Mouse (Mus musculus): Measurements from ENCODE around the gene Mmp9. TPM values are rescaled to one million over a fixed set of nuclear protein-coding genes. Genes with fewer than 3 reads are reported as not detected.

The Mmp9 gene
- polyA plus RNA-seq, 1 experiment from 2014 or later, result 0.42 TPM

GRCm38 (mm10) chr2:164901380-164901779, 39.2 kb upstream of the Mmp9 start:
- H3K4me1 ChIP-seq (replicated peaks), result no peaks in the 10 kb centered on the region
- no peak overlapping the region for H3K4me2 ChIP-seq
- no peak for ATAC-seq (ENCODE audit: insufficient number of reproducible peaks, low FRiP score)
- H3K36me3 ChIP-seq, result peaks cover 99% of the 10 kb centered on the region
- H3K9ac ChIP-seq, result no peak overlapping the region
- WGBS, result 90% methylated on average over 13 of the region's 13 CpGs
- peaks cover 5% of the 10 kb centered on the region for H3K9me3 ChIP-seq (replicated peaks)
- no peaks in the 10 kb centered on the region for H3K27me3 ChIP-seq (replicated peaks)
- H3K27ac ChIP-seq (ENCODE audit: poor library complexity, severe bottlenecking), result no peak overlapping the region
- H3K4me3 ChIP-seq, result no peak overlapping the region

GRCm38 (mm10) chr2:164903496-164903895, 37.1 kb upstream of the Mmp9 start:
- Histone ChIP-seq H3K4me2 (no peak overlapping the region), H3K9me3 (replicated peaks) (peaks cover 8% of the 10 kb centered on the region), H3K27me3 (replicated peaks) (no peaks in the 10 kb centered on the region), H3K9ac (no peak overlapping the region), H3K4me1 (replicated peaks) (no peaks in the 10 kb centered on the region), H3K4me3 (no peak overlapping the region), H3K27ac (ENCODE audit: poor library complexity, severe bottlenecking) (no peak overlapping the region), H3K36me3 (peaks cover 100% of the 10 kb centered on the region)
- WGBS, result 67% methylated on average over 1 of the region's 1 CpGs
- no peak for ATAC-seq (ENCODE audit: insufficient number of reproducible peaks, low FRiP score)

- Histone ChIP-seq H3K27me3 (replicated peaks) (no peaks in the 10 kb centered on the region), H3K4me1 (replicated peaks) (peaks cover 14% of the 10 kb centered on the region), H3K36me3 (peaks cover 84% of the 10 kb centered on the region), H3K9me3 (replicated peaks) (peaks cover 8% of the 10 kb centered on the region), H3K27ac (ENCODE audit: poor library complexity, severe bottlenecking) (no peak overlapping the region), H3K4me3 (no peak overlapping the region), H3K4me2 (no peak overlapping the region), H3K9ac (no peak overlapping the region)
- 96% methylated on average over 4 of the region's 4 CpGs for WGBS
- no peak for ATAC-seq (ENCODE audit: insufficient number of reproducible peaks, low FRiP score)
Measured at GRCm38 (mm10) chr2:164906071-164906470, 34.5 kb upstream of the Mmp9 start.

GRCm38 (mm10) chr2:164907511-164907910, 33.1 kb upstream of the Mmp9 start:
- H3K4me3 ChIP-seq, result no peak overlapping the region
- H3K27me3 ChIP-seq (replicated peaks), result no peaks in the 10 kb centered on the region
- WGBS, result 96% methylated on average over 12 of the region's 12 CpGs
- H3K4me2 ChIP-seq, result no peak overlapping the region
- peaks cover 70% of the 10 kb centered on the region for H3K36me3 ChIP-seq
- peaks cover 8% of the 10 kb centered on the region for H3K9me3 ChIP-seq (replicated peaks)
- H3K9ac ChIP-seq, result no peak overlapping the region
- no peak for ATAC-seq (ENCODE audit: insufficient number of reproducible peaks, low FRiP score)
- H3K4me1 ChIP-seq (replicated peaks), result peaks cover 19% of the 10 kb centered on the region
- H3K27ac ChIP-seq (ENCODE audit: poor library complexity, severe bottlenecking), result no peak overlapping the region

GRCm38 (mm10) chr2:164908011-164908410, 32.6 kb upstream of the Mmp9 start:
- no peak overlapping the region for H3K27ac ChIP-seq (ENCODE audit: poor library complexity, severe bottlenecking)
- no peak overlapping the region for H3K9ac ChIP-seq
- 94% methylated on average over 5 of the region's 5 CpGs for WGBS
- H3K4me1 ChIP-seq (replicated peaks), result peaks cover 20% of the 10 kb centered on the region
- no peak for ATAC-seq (ENCODE audit: insufficient number of reproducible peaks, low FRiP score)
- no peak overlapping the region for H3K4me2 ChIP-seq
- no peaks in the 10 kb centered on the region for H3K27me3 ChIP-seq (replicated peaks)
- H3K9me3 ChIP-seq (replicated peaks), result peaks cover 8% of the 10 kb centered on the region
- H3K4me3 ChIP-seq, result no peak overlapping the region
- peaks cover 64% of the 10 kb centered on the region for H3K36me3 ChIP-seq

- no peak for ATAC-seq (ENCODE audit: insufficient number of reproducible peaks, low FRiP score)
- Histone ChIP-seq H3K9me3 (replicated peaks) (peaks cover 8% of the 10 kb centered on the region), H3K4me3 (no peak overlapping the region), H3K27ac (ENCODE audit: poor library complexity, severe bottlenecking) (no peak overlapping the region), H3K36me3 (peaks cover 58% of the 10 kb centered on the region), H3K9ac (peak overlapping the region; percentile 16; the same call in 1 of the 2 replicates), H3K27me3 (replicated peaks) (no peaks in the 10 kb centered on the region), H3K4me2 (peak overlapping the region; percentile 86), H3K4me1 (replicated peaks) (peaks cover 25% of the 10 kb centered on the region)
- WGBS, result 84% methylated on average over 3 of the region's 3 CpGs
Measured at GRCm38 (mm10) chr2:164909100-164909499, 31.5 kb upstream of the Mmp9 start.

GRCm38 (mm10) chr2:164909542-164909941, 31.0 kb upstream of the Mmp9 start:
- peaks cover 8% of the 10 kb centered on the region for H3K9me3 ChIP-seq (replicated peaks)
- H3K4me1 ChIP-seq (replicated peaks), result peaks cover 25% of the 10 kb centered on the region
- WGBS, result 71% methylated on average over 1 of the region's 1 CpGs
- peak overlapping the region; percentile 86 for H3K4me2 ChIP-seq
- H3K36me3 ChIP-seq, result peaks cover 54% of the 10 kb centered on the region
- H3K27me3 ChIP-seq (replicated peaks), result no peaks in the 10 kb centered on the region
- peak overlapping the region; percentile 87 for H3K4me3 ChIP-seq
- ATAC-seq (ENCODE audit: insufficient number of reproducible peaks, low FRiP score), result no peak
- no peak overlapping the region for H3K27ac ChIP-seq (ENCODE audit: poor library complexity, severe bottlenecking)
- peak overlapping the region; percentile 16; the same call in 1 of the 2 replicates for H3K9ac ChIP-seq

- peak overlapping the region; percentile 92 for H3K9ac ChIP-seq
- H3K36me3 ChIP-seq, result peaks cover 45% of the 10 kb centered on the region
- H3K27me3 ChIP-seq (replicated peaks), result no peaks in the 10 kb centered on the region
- peak overlapping the region; percentile 98 for H3K27ac ChIP-seq (ENCODE audit: poor library complexity, severe bottlenecking)
- peak overlapping the region; percentile 86 for H3K4me2 ChIP-seq
- H3K4me3 ChIP-seq, result peak overlapping the region; percentile 87
- peaks cover 8% of the 10 kb centered on the region for H3K9me3 ChIP-seq (replicated peaks)
- peak; percentile 19; the same call in 1 of the 2 replicates for ATAC-seq (ENCODE audit: insufficient number of reproducible peaks, low FRiP score)
- WGBS, result 4% methylated on average over 37 of the region's 37 CpGs
- peaks cover 25% of the 10 kb centered on the region for H3K4me1 ChIP-seq (replicated peaks)
Measured at GRCm38 (mm10) chr2:164910360-164911061, 30.1 kb upstream of the Mmp9 start.

GRCm38 (mm10) chr2:164911086-164912048, 29.2 kb upstream of the Mmp9 start, which contains the start of gene Zfp335:
Gene Zfp335 (minus strand): TSS chr2:164911757.
- Histone ChIP-seq H3K27ac (ENCODE audit: poor library complexity, severe bottlenecking) (peak within 1 kb of the TSS; percentile 98), H3K4me1 (replicated peaks) (peaks cover 25% of the 10 kb centered on the region), H3K9ac (peak within 1 kb of the TSS; percentile 92), H3K4me2 (peak within 1 kb of the TSS; percentile 86), H3K27me3 (replicated peaks) (no peaks in the 10 kb centered on the region), H3K4me3 (peak within 1 kb of the TSS; percentile 87), H3K36me3 (peaks cover 39% of the 10 kb centered on the region), H3K9me3 (replicated peaks) (peaks cover 3% of the 10 kb centered on the region)
- ATAC-seq (ENCODE audit: insufficient number of reproducible peaks, low FRiP score), result peak; percentile 92
- WGBS, result under 1% methylated on average over 91 of the region's 91 CpGs

GRCm38 (mm10) chr2:164912151-164912550, 28.4 kb upstream of the Mmp9 start:
- Histone ChIP-seq H3K27me3 (replicated peaks) (no peaks in the 10 kb centered on the region), H3K9me3 (replicated peaks) (no peaks in the 10 kb centered on the region), H3K27ac (ENCODE audit: poor library complexity, severe bottlenecking) (peak overlapping the region; percentile 98), H3K9ac (peak overlapping the region; percentile 92), H3K4me2 (peak overlapping the region; percentile 86), H3K4me1 (replicated peaks) (peaks cover 25% of the 10 kb centered on the region), H3K4me3 (peak overlapping the region; percentile 87), H3K36me3 (peaks cover 31% of the 10 kb centered on the region)
- peak; percentile 22 for ATAC-seq (ENCODE audit: insufficient number of reproducible peaks, low FRiP score)
- WGBS, result 7% methylated on average over 12 of the region's 12 CpGs

All from heart, embryonic 12.5 days (tissue).